Mouse (Mus musculus) embryonic facial prominence, embryonic 12.5 days (tissue): ENCODE data around the gene Ehd1. TPM values are rescaled to one million over a fixed set of nuclear protein-coding genes. Genes with fewer than 3 reads are reported as not detected.

ENCODE experiments used
- ATAC-seq: fragments of 200-750 bp; cut with Nextera tagmentation; 2 replicates; pipeline ENCODE4 v1.8.0; 2017; ENCODE audit not compliant: insufficient number of reproducible peaks, insufficient read depth, low FRiP score, low TSS enrichment
- H3K27ac ChIP-seq: fragments of 300-500 bp; sonication (generic); 2 replicates; pipeline ENCODE4 v1.5.1; 2016; ENCODE audit warnings: mild to moderate bottlenecking
- H3K27me3 ChIP-seq: fragments of 300-500 bp; sonication (generic); 2 replicates; pipeline ENCODE4 v1.6.1; 2016; ENCODE audit warnings: mild to moderate bottlenecking, moderate library complexity
- H3K36me3 ChIP-seq: fragments of 300-500 bp; sonication (generic); 2 replicates; pipeline ENCODE4 v1.6.1; 2016; ENCODE audit warnings: mild to moderate bottlenecking
- H3K4me1 ChIP-seq: fragments of 300-500 bp; sonication (generic); 2 replicates; pipeline ENCODE4 v1.6.1; 2016
- H3K4me2 ChIP-seq: fragments of 300-500 bp; sonication (generic); replicated peaks from 2 replicates; pipeline ENCODE4 v1.6.1; 2016; ENCODE audit warnings: mild to moderate bottlenecking, moderate library complexity
- H3K4me3 ChIP-seq: fragments of 300-500 bp; sonication (generic); 2 replicates; pipeline ENCODE4 v1.5.1; 2016; ENCODE audit warnings: mild to moderate bottlenecking
- H3K9ac ChIP-seq: fragments of 300-500 bp; sonication (generic); 2 replicates; pipeline ENCODE4 v1.6.1; 2016; ENCODE audit warnings: mild to moderate bottlenecking, moderate library complexity
- H3K9me3 ChIP-seq: fragments of 300-500 bp; sonication (generic); 2 replicates; pipeline ENCODE4 v1.6.1; 2016; ENCODE audit warnings: mild to moderate bottlenecking, moderate library complexity
- WGBS: fragments of 180-500 bp; shearing (Covaris S2); methylation state at CpG from one replicate; pipeline ENCODE4 v1.1.7; 2016; 5-methylcytosine and 5-hydroxymethylcytosine counted together
- polyA plus RNA-seq: library from polyadenylated mRNA; unstranded; fragments of >200 nt; fragmentation: Nextera tagmentation; extraction: Ambion mirVana; gene quantifications from 2 replicates; pipeline ENCODE4 v1.2.1, GENCODE M21; 2016

Gene Ehd1
- polyA plus RNA-seq, 1 experiment from 2014 or later: 77.6 TPM

DNA sequence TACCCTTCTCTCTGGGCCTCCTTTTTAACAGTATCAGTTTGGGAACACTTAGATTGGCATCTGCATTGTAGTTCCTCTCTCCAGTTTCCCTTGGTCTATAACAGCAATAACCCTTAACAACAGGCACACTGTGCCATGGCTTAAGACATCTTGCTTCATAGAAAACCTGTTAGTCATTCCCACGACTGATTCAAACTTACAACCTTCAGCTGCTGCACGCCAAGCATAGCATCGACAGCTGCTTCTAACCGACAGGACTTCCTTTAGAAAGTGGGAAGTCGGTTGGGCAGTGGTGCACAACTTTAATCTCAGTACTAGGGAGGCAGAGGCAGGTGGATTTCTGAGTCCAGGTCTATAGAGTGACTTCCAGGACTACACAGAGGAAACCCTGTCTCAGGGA is 54.7 kb downstream of the Ehd1 start:
- Histone ChIP-seq H3K9me3 (no peaks in the 10 kb centered on the region), H3K9ac (no peak overlapping the region), H3K36me3 (no peaks in the 10 kb centered on the region; the same call in 1 of the 2 replicates), H3K4me1 (peaks cover 10% of the 10 kb centered on the region), H3K4me2 (no peak overlapping the region), H3K27me3 (no peaks in the 10 kb centered on the region), H3K27ac (no peak overlapping the region), H3K4me3 (no peak overlapping the region)
- no peak for ATAC-seq
- 63% methylated on average over 5 of the region's 5 CpGs for WGBS

DNA sequence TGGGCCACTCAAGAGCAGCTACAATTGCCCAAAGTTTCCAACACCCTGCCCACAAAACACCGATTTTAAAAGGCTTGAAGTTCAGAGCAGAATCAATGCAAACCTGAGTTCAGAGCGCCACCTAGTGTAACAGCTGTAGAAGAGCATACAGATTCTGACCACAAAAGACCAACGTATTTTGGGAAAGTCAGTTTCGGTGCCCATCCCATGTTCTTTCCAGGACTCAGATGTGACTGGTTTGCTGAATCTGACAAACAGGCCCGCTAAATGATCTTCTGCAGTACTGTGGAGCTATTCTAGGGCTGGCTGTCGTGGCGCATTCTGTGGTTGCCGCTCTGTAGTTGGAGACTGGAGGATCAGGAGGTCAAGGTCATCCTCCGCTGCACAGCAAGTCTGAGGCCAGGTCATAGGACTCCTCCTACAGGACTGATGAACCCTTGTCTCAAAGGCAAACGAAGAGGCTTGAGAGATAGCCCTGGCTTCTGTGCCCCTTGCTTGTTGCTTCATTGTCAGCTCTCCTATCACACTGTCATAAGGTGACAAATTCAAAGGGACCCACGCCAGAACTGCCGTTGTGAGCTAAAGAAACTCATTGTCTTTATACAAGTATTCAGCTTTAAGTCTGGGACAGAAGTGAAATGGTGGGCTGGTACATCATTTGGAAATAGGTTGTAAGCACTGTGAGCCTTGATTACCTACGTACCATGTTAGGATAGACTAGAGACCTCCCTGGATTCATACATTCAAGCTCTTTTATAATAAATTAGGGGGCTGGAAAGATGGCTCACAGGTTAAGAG is 55.4 kb downstream of the Ehd1 start:
- no peaks in the 10 kb centered on the region for H3K27me3 ChIP-seq
- no peaks in the 10 kb centered on the region for H3K9me3 ChIP-seq
- peaks cover 1% of the 10 kb centered on the region for H3K36me3 ChIP-seq
- peak overlapping the region; percentile 11 for H3K9ac ChIP-seq
- peak overlapping the region; percentile 42 for H3K4me2 ChIP-seq
- peaks cover 18% of the 10 kb centered on the region for H3K4me1 ChIP-seq
- H3K27ac ChIP-seq: no peak overlapping the region
- WGBS: 25% methylated on average over 13 of the region's 13 CpGs
- ATAC-seq: no peak
- peak overlapping the region; percentile 17; the same call in 1 of the 2 replicates for H3K4me3 ChIP-seq

DNA sequence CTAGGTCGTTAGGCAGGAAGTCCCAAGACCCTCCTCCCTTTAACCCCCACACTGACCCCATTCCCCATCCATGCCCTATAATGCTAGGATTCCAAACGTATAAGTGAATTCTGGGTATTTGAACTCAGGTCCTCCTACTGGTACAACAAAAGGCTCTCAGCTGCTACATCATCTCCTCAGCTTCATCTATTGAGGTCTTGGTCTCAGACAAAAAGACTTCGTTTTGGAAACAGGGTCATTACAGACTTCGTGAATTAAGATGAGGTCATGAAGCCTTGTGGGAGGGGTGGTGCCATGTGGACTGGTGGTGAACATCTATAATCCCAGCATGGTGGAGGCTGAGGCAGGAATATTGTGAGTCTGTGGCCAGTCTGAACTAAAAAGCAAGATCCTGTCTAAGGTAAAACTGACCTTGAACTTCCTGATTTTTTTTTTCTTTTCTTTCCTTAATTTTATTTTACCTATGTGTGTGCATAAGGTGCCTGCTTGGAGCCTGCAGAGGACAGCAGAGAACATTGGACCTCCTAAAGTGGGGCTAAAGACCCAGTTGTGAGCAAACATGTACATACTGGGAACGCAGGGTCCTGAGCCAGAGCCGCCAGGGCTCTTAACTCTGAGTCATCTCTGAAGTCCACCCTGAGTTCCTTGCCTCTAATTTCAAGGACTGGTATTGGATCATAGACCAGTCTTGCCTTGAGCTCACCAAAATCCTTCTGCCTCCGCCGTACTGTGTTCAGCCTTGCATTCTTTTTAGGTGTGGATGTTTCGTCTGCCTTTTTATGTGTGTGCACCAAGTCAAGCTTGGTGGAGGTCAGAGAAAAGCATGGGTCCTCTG is 57.5 kb downstream of the Ehd1 start:
- Histone ChIP-seq H3K4me1 (peaks cover 19% of the 10 kb centered on the region), H3K36me3 (peaks cover 22% of the 10 kb centered on the region), H3K27me3 (no peaks in the 10 kb centered on the region), H3K4me2 (peak overlapping the region; percentile 94), H3K9me3 (no peaks in the 10 kb centered on the region), H3K27ac (peak overlapping the region; percentile 86), H3K9ac (peak overlapping the region; percentile 86; the same call in 1 of the 2 replicates), H3K4me3 (peak overlapping the region; percentile 75)
- ATAC-seq: 0 out of 2 replicates have a peak, but pooled peaks have one; percentile 0
- WGBS: 72% methylated on average over 9 of the region's 9 CpGs

DNA sequence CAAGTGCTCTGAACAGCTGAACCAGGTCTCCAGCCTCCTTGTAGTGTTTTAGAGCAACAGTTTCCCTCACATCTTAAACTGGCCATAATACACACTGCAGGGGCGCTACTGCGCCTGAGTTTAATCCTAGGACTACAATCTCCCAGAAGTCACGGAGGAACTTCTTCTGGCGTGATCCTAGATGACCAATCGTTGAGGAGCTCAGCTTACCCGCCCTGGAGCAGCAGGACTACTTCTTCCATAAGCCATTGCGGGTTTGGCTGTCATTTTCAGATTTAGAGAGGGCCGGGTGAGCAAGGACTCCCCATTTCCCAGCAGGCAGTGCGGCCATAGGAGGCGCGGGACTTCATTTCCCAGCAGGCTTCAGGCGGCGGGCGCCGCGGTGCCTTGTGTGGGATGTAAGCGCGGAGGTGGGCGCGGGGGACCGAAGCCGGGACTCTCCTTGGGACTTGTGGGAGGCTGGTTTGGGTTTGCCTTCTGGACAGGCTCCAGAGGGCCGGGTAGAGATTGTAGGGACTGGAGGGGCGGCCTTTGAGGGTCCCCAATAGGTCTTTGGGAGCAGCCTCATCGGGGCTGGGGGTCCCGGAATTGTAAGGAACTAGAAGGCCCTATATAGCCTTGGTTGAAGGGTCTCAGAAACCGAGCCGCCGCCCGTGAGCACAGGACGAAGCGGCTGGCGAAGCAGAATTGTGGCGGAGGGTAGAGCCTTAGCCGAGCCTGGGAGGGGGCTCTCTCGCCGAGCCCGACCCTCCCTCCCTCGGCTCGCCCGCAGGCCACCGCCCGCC is 58.3 kb downstream of the Ehd1 start, which contains the start of gene Men1:
Gene Men1 (plus strand): TSS at position 307 of the 785 bp plus-strand sequence.
- Histone ChIP-seq H3K9ac (peak within 1 kb of the TSS; percentile 86), H3K27me3 (no peaks in the 10 kb centered on the region), H3K4me2 (peak within 1 kb of the TSS; percentile 94), H3K27ac (peak within 1 kb of the TSS; percentile 86), H3K36me3 (peaks cover 30% of the 10 kb centered on the region), H3K9me3 (no peaks in the 10 kb centered on the region), H3K4me1 (peaks cover 19% of the 10 kb centered on the region), H3K4me3 (peak within 1 kb of the TSS; percentile 75)
- ATAC-seq: peak; percentile 90
- WGBS: under 1% methylated on average over 43 of the region's 43 CpGs

DNA sequence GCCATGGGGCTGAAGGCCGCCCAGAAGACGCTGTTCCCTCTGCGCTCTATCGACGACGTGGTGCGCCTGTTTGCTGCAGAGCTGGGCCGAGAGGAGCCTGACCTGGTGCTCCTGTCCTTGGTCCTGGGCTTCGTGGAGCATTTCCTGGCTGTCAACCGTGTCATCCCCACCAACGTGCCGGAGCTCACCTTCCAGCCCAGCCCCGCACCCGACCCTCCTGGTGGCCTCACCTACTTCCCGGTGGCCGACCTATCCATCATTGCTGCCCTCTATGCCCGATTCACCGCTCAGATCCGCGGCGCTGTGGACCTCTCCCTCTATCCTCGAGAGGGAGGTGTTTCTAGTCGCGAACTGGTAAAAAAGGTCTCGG is 58.9 kb downstream of the Ehd1 start:
- no peak for ATAC-seq
- H3K27ac ChIP-seq: peak overlapping the region; percentile 71
- H3K9ac ChIP-seq: peak overlapping the region; percentile 86
- WGBS: under 1% methylated on average over 25 of the region's 25 CpGs
- peaks cover 35% of the 10 kb centered on the region for H3K36me3 ChIP-seq
- H3K4me2 ChIP-seq: peak overlapping the region; percentile 94
- H3K27me3 ChIP-seq: no peaks in the 10 kb centered on the region
- no peaks in the 10 kb centered on the region for H3K9me3 ChIP-seq
- peak overlapping the region; percentile 75 for H3K4me3 ChIP-seq
- H3K4me1 ChIP-seq: peaks cover 24% of the 10 kb centered on the region

DNA sequence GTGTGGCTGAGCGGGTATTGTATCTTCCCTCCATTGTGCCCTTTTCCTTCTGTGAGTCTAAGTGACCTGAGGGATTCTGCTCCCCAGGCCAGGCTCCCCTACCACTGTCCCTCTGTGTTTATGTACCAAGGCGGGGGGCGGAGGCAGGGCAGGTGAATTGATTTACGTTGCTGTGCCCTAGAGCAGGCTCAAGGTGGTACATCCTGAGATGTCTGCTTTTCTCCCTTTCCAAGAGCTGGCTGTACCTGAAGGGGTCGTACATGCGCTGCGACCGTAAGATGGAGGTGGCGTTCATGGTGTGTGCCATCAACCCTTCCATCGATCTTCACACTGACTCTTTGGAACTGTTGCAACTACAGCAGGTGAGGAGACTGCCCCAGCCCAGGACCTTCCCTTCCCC is 60.4 kb downstream of the Ehd1 start:
- H3K9ac ChIP-seq: no peak overlapping the region
- peak overlapping the region; percentile 94 for H3K4me2 ChIP-seq
- H3K27ac ChIP-seq: no peak overlapping the region
- no peak for ATAC-seq
- H3K27me3 ChIP-seq: no peaks in the 10 kb centered on the region
- peaks cover 26% of the 10 kb centered on the region for H3K4me1 ChIP-seq
- WGBS: 92% methylated on average over 10 of the region's 10 CpGs
- peaks cover 35% of the 10 kb centered on the region for H3K36me3 ChIP-seq
- H3K9me3 ChIP-seq: no peaks in the 10 kb centered on the region
- peak overlapping the region; percentile 75; the same call in 1 of the 2 replicates for H3K4me3 ChIP-seq

DNA sequence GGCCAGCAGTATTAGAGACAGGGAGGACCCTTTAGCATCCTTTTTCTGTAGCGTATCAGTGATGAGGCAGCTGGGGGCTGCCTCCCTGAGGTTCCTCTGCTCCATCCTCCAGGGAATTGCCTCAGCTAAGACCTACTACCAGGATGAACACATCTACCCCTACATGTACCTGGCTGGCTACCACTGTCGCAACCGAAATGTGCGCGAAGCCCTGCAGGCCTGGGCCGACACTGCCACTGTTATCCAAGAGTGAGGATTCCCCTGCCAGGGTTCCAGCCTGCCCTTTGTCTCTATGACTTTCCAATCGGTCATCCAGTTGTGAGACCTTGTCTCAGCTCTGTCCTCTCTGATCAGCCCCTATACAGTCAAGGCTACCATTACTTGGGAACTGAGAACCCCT is 61.6 kb downstream of the Ehd1 start:
- Histone ChIP-seq H3K27me3 (no peaks in the 10 kb centered on the region), H3K27ac (no peak overlapping the region), H3K9me3 (no peaks in the 10 kb centered on the region), H3K4me3 (no peak overlapping the region), H3K36me3 (peaks cover 35% of the 10 kb centered on the region), H3K9ac (no peak overlapping the region), H3K4me1 (peaks cover 26% of the 10 kb centered on the region), H3K4me2 (no peak overlapping the region)
- no peak for ATAC-seq
- WGBS: 93% methylated on average over 7 of the region's 7 CpGs

DNA sequence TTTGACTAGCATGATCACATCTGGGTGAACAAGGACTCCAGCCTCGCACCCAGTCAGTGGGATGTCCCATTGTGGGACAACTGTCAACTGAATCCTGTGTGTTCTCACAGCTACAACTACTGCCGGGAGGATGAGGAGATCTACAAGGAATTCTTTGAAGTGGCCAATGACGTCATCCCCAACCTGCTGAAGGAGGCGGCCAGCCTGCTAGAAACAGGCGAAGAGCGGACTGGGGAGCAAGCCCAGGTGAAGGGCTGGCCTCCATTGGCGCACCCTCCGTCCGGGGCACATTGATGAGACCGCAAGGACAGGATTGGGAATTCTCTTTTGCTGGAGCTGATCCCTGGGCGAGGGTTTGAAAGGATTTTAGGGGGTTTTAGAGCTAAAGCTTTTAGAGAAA is 62.2 kb downstream of the Ehd1 start:
- no peak overlapping the region for H3K9ac ChIP-seq
- no peak for ATAC-seq
- peaks cover 36% of the 10 kb centered on the region for H3K36me3 ChIP-seq
- no peak overlapping the region for H3K4me2 ChIP-seq
- H3K9me3 ChIP-seq: no peaks in the 10 kb centered on the region
- peaks cover 26% of the 10 kb centered on the region for H3K4me1 ChIP-seq
- H3K27ac ChIP-seq: no peak overlapping the region
- no peaks in the 10 kb centered on the region for H3K27me3 ChIP-seq
- no peak overlapping the region for H3K4me3 ChIP-seq
- WGBS: 89% methylated on average over 11 of the region's 11 CpGs

DNA sequence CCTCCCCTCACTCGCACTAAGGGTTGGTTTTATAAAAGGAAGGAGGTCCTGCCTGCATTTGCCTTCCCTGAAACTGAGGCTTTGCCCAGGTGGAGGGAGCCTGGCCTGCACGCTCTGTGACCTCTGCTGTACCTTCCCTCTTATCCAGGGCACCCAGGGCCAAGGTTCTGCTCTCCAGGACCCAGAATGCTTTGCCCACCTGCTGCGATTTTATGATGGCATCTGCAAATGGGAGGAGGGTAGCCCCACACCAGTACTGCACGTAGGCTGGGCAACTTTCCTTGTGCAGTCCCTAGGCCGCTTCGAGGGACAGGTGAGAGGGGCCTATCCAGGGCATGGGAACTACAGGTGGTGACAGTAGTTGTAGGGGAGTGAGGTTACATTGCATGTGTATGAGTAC is 62.7 kb downstream of the Ehd1 start:
- Histone ChIP-seq H3K27me3 (no peaks in the 10 kb centered on the region), H3K27ac (no peak overlapping the region), H3K9ac (no peak overlapping the region), H3K36me3 (peaks cover 41% of the 10 kb centered on the region), H3K4me2 (no peak overlapping the region), H3K9me3 (no peaks in the 10 kb centered on the region), H3K4me1 (peaks cover 24% of the 10 kb centered on the region), H3K4me3 (no peak overlapping the region; the same call in 1 of the 2 replicates)
- 91% methylated on average over 6 of the region's 6 CpGs for WGBS
- ATAC-seq: no peak

DNA sequence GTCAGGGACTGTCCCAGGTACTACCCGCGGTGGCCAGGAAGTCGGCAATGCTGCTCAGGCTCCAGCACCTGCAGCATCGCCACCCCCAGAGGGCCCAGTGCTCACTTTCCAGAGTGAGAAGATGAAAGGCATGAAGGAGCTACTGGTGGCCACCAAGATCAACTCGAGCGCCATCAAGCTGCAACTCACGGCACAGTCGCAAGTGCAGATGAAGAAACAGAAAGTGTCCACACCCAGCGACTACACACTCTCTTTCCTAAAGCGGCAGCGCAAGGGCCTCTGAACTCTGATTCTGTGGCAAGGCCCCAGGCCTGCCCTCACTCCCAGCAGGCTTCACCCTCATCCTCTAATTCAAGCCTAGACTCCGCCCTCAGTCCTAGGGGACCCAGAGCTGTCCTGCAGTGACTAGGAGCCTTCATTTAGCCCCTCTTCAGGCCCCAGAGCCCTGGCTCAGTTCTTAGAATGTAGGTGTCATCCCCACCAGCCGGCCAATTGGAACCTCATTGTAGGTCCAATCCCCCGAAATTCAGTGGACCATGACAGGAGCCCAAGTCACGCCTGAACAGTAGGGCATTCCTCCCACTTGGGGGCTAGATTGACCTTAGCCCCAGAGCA is 63.5 kb downstream of the Ehd1 start:
- H3K27ac ChIP-seq: no peak overlapping the region
- no peaks in the 10 kb centered on the region for H3K9me3 ChIP-seq
- 73% methylated on average over 15 of the region's 15 CpGs for WGBS
- no peak overlapping the region for H3K4me2 ChIP-seq
- ATAC-seq: no peak
- H3K27me3 ChIP-seq: no peaks in the 10 kb centered on the region
- peaks cover 48% of the 10 kb centered on the region for H3K36me3 ChIP-seq
- H3K9ac ChIP-seq: no peak overlapping the region
- no peak overlapping the region for H3K4me3 ChIP-seq
- H3K4me1 ChIP-seq: peaks cover 21% of the 10 kb centered on the region
